Mouse (Mus musculus) frontal cortex, postnatal 36 days (tissue): Measurements from ENCODE around the gene Fam117b.

Experiments used
- DNase-seq, 2 experiments: peaks; one replicate each; pipeline ENCODE4 v3.0.0; 2022; ENCODE audit warnings: low spot score in 2 of 2

Gene Fam117b

GRCm38 (mm10) chr1:59967291-59967690 lies 54.5 kb downstream of the Fam117b start:
- no peak for DNase-seq

- DNase-seq = no peak
These were observed 73.8 kb downstream of the Fam117b start for GRCm38 (mm10) chr1:59986626-59987025.

GRCm38 (mm10) chr1:59987399-59988040 lies 74.7 kb downstream of the Fam117b start:
- DNase-seq = peak; percentile 60 to 80

GRCm38 (mm10) chr1:59995646-59996045 lies 82.8 kb downstream of the Fam117b start:
- DNase-seq = no peak

GRCm38 (mm10) chr1:59997352-59997751 lies 84.5 kb downstream of the Fam117b start:
- no peak for DNase-seq

- DNase-seq = no peak
These were observed 87.5 kb downstream of the Fam117b start for GRCm38 (mm10) chr1:60000319-60000718.

GRCm38 (mm10) chr1:60007337-60007736 lies 94.5 kb downstream of the Fam117b start:
- DNase-seq = no peak

GRCm38 (mm10) chr1:60008743-60009142 lies 95.9 kb downstream of the Fam117b start:
- no peak for DNase-seq

GRCm38 (mm10) chr1:60013779-60014178 lies 101.0 kb downstream of the Fam117b start:
- DNase-seq = no peak

GRCm38 (mm10) chr1:60015511-60015910 lies 102.7 kb downstream of the Fam117b start:
- no peak for DNase-seq

- no peak for DNase-seq
These were observed 103.4 kb downstream of the Fam117b start for GRCm38 (mm10) chr1:60016136-60016611.

- DNase-seq = no peak
These were observed 104.2 kb downstream of the Fam117b start for GRCm38 (mm10) chr1:60017031-60017469.
